Mouse (Mus musculus) forebrain, embryonic 15.5 days (tissue): ENCODE results near the gene Trub2. TPM values are rescaled to one million over a fixed set of nuclear protein-coding genes. Genes with fewer than 3 reads are reported as not detected.

Experiments
- ATAC-seq: fragments of 200-750 bp; cut with Nextera tagmentation; replicated peaks from 2 replicates; pipeline ENCODE4 v1.8.0; 2017; ENCODE audit warnings: mild to moderate bottlenecking, moderate TSS enrichment, moderate library complexity
- H3K27ac ChIP-seq: fragments of 300-500 bp; sonication (generic); replicated peaks from 2 replicates; pipeline ENCODE4 v1.5.1; 2015; ENCODE audit warnings: mild to moderate bottlenecking, inconsistent platforms
- H3K27me3 ChIP-seq: fragments of 300-500 bp; sonication (generic); 2 replicates; pipeline ENCODE4 v1.6.1; 2015; ENCODE audit warnings: inconsistent platforms
- H3K36me3 ChIP-seq: fragments of 300-500 bp; sonication (generic); 2 replicates; pipeline ENCODE4 v1.6.1; 2015; ENCODE audit warnings: mild to moderate bottlenecking, inconsistent platforms
- H3K4me1 ChIP-seq: fragments of 300-500 bp; sonication (generic); 2 replicates; pipeline ENCODE4 v1.6.1; 2015; ENCODE audit warnings: inconsistent platforms
- H3K4me2 ChIP-seq: fragments of 300-500 bp; sonication (generic); replicated peaks from 2 replicates; pipeline ENCODE4 v1.6.1; 2015; ENCODE audit warnings: mild to moderate bottlenecking, inconsistent platforms
- H3K4me3 ChIP-seq: fragments of 300-500 bp; sonication (generic); 2 replicates; pipeline ENCODE4 v1.5.1; 2015; ENCODE audit warnings: mild to moderate bottlenecking, inconsistent platforms
- H3K9ac ChIP-seq: fragments of 300-500 bp; sonication (generic); replicated peaks from 2 replicates; pipeline ENCODE4 v1.6.1; 2015; ENCODE audit warnings: mild to moderate bottlenecking, inconsistent platforms
- H3K9me3 ChIP-seq: fragments of 300-500 bp; sonication (generic); 2 replicates; pipeline ENCODE4 v1.6.1; 2016; ENCODE audit warnings: inconsistent platforms
- WGBS: fragments of 180-500 bp; shearing (Covaris S2); methylation state at CpG from one replicate; pipeline ENCODE4 v1.1.7; 2015; ENCODE audit warnings: mixed read lengths; 5-methylcytosine and 5-hydroxymethylcytosine counted together
- polyA plus RNA-seq: library from polyadenylated mRNA; unstranded; fragments of >200 nt; fragmentation: Nextera tagmentation; extraction: Ambion mirVana; gene quantifications from 2 replicates; pipeline ENCODE4 v1.2.1, GENCODE M21; 2015

Trub2 gene
- polyA plus RNA-seq, 1 experiment from 2014 or later, result 40.6 TPM

- no peak overlapping the region for H3K9ac ChIP-seq
- H3K36me3 ChIP-seq, result peaks cover 6% of the 10 kb centered on the region; the same call in 1 of the 2 replicates
- H3K9me3 ChIP-seq, result no peaks in the 10 kb centered on the region
- no peaks in the 10 kb centered on the region for H3K27me3 ChIP-seq
- ATAC-seq, result no peak
- H3K4me2 ChIP-seq, result no peak overlapping the region
- 73% methylated on average over 9 of the region's 9 CpGs for WGBS
- no peak overlapping the region for H3K4me3 ChIP-seq
- H3K27ac ChIP-seq, result no peak overlapping the region
- no peaks in the 10 kb centered on the region for H3K4me1 ChIP-seq
These were observed 19.4 kb downstream of the Trub2 start for GRCm38 (mm10) chr2:29768901-29769300.

DNA sequence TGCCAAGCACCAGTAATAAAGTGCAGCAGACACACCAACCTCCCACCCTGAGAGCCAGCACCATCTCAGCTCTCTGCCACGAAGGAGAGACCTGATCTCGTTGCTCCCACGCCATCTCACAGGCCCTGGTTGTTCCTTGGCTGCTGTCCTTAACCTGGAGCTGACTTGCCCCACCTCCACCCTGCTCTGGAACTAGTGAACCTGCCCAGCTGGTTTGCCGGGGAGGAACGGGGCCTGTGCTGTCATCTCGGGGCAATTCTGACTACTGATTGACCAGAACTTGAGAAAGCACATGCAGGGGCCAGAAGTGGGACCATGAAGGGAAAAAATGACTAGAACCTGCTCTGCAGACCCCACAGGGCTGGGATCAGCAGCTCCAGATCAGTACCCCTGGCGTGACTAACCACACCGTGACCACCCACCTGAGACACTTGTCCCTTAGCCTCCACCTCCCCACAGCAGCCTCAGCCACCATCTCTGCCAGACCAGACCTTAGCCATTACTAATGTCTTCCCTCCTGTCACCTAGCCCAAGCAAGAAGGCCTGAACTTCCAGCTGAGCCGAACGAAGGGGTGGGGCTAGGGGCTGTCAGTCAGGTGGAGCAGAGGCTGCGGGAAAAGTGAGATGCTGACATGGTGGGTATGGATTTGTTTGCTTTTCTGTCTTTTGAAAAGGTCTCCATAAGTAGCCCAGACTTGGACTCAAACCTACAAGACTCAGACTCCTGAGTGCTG is 20.2 kb downstream of the Trub2 start:
- peaks cover 5% of the 10 kb centered on the region; the same call in 1 of the 2 replicates for H3K36me3 ChIP-seq
- WGBS, result 78% methylated on average over 11 of the region's 11 CpGs
- H3K9me3 ChIP-seq, result no peaks in the 10 kb centered on the region
- ATAC-seq, result no peak
- H3K4me3 ChIP-seq, result no peak overlapping the region
- no peaks in the 10 kb centered on the region for H3K27me3 ChIP-seq
- H3K4me1 ChIP-seq, result no peaks in the 10 kb centered on the region
- H3K27ac ChIP-seq, result no peak overlapping the region
- no peak overlapping the region for H3K9ac ChIP-seq
- H3K4me2 ChIP-seq, result no peak overlapping the region

DNA sequence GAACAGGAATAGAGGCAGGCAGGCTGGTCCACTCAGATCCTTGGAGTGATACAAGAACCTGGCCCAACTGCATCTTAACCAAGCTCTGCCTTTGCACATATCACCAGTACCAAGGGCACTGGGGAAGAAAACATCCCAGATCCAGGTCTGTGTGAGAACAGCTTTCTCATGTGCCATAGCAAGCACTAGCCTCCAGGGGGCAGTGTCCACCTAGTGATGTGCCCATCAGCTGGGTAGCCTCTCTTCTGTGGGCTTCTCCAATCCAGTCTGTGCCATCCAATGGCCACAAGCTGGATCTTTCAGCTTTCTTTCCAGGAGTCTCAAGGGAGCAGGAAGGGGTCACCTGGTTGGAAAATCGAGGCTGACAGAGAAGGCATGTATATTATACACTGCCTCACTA is 23.5 kb downstream of the Trub2 start:
- Histone ChIP-seq H3K9ac (no peak overlapping the region), H3K4me3 (no peak overlapping the region), H3K4me2 (no peak overlapping the region), H3K27me3 (no peaks in the 10 kb centered on the region), H3K4me1 (no peaks in the 10 kb centered on the region), H3K9me3 (no peaks in the 10 kb centered on the region), H3K36me3 (no peaks in the 10 kb centered on the region), H3K27ac (no peak overlapping the region)
- 0 out of 2 replicates have a peak, but pooled peaks have one; percentile 48 for ATAC-seq
- WGBS, result 4% methylated on average over 1 of the region's 1 CpGs

DNA sequence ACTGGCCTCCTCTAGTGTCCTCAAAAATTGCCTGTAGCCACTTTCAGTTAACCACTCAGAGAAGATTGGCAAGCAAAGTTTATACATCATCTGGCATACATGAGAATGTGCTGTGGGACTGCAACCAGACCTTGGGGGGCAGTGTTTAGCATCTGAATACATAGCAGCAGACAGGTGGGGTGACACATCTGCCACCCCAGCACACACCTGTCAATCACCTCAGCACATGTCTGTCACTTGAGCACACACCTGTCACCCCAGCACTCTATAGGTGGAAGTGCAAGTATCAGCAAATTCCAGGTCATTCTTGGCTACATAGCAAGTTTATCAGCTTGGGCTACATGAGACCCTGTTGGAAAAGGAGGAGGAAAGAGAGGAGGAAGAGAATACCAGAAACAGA is 32.6 kb downstream of the Trub2 start:
- ATAC-seq, result no peak
- Histone ChIP-seq H3K4me1 (no peaks in the 10 kb centered on the region), H3K36me3 (no peaks in the 10 kb centered on the region), H3K27ac (no peak overlapping the region), H3K4me3 (no peak overlapping the region), H3K4me2 (no peak overlapping the region), H3K9me3 (peaks cover 3% of the 10 kb centered on the region; the same call in 1 of the 2 replicates), H3K27me3 (peaks cover 25% of the 10 kb centered on the region), H3K9ac (no peak overlapping the region)

DNA sequence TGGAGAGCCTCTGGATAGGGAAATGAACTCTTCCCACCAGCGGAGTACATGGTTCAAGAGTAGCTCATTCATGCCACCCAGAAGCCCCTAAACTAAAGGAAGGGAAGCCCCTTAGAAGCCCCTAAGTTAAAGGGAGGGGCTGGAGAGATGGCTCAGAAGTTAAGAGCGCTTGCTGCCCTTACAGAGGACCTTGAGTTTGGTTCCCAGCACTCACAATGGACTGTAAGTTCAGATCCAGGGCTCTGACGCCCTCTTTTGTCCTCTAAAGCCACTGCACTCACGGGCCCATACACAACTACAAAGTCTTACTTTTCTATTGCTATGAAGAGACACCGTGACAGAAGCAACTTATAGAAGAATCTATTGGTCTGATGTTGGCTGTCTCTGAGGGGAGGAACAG is 35.9 kb downstream of the Trub2 start:
- no peak overlapping the region for H3K27ac ChIP-seq
- no peak for ATAC-seq
- no peak overlapping the region for H3K9ac ChIP-seq
- H3K4me1 ChIP-seq, result peaks cover 1% of the 10 kb centered on the region
- H3K4me2 ChIP-seq, result no peak overlapping the region
- H3K27me3 ChIP-seq, result peaks cover 47% of the 10 kb centered on the region
- H3K9me3 ChIP-seq, result peaks cover 3% of the 10 kb centered on the region; the same call in 1 of the 2 replicates
- no peak overlapping the region for H3K4me3 ChIP-seq
- no peaks in the 10 kb centered on the region for H3K36me3 ChIP-seq
- 84% methylated on average over 5 of the region's 5 CpGs for WGBS

DNA sequence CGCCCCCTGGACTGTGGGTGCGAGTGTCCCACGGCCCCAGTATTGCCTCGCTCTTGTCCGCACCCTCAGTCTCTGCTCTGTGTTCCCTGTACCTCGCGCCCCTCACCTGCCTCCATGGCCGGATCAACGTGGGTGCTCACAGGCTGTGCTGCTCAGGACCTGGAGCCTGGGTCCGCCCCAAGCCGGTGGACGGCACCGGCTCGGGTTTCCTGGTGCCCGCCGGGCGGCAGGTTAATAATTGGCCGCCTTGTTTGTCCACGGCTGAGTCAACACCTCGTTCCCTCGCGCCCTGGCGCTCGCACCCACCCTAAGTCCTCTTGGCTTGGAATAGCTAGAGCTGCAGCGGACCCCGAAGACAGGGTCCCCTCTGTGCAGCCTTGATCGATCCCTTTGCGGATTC is 36.8 kb downstream of the Trub2 start, which contains the start of gene Gm13420:
Gm13420 (minus strand) TSS at position 189 of the 400 bp plus-strand sequence.
- H3K9ac ChIP-seq, result no peak within 1 kb of the TSS
- peaks cover 3% of the 10 kb centered on the region; the same call in 1 of the 2 replicates for H3K9me3 ChIP-seq
- H3K27ac ChIP-seq, result no peak within 1 kb of the TSS
- ATAC-seq, result no peak
- H3K4me2 ChIP-seq, result no peak within 1 kb of the TSS
- H3K36me3 ChIP-seq, result no peaks in the 10 kb centered on the region
- WGBS, result 6% methylated on average over 28 of the region's 28 CpGs
- no peak within 1 kb of the TSS for H3K4me3 ChIP-seq
- H3K4me1 ChIP-seq, result peaks cover 5% of the 10 kb centered on the region
- peaks cover 52% of the 10 kb centered on the region for H3K27me3 ChIP-seq

GRCm38 (mm10) chr2:29748499-29748898 is 39.8 kb downstream of the Trub2 start:
- Histone ChIP-seq H3K4me3 (no peak overlapping the region), H3K27me3 (peaks cover 56% of the 10 kb centered on the region), H3K4me1 (peaks cover 5% of the 10 kb centered on the region), H3K4me2 (no peak overlapping the region), H3K27ac (no peak overlapping the region), H3K9ac (no peak overlapping the region), H3K36me3 (no peaks in the 10 kb centered on the region), H3K9me3 (peaks cover 3% of the 10 kb centered on the region; the same call in 1 of the 2 replicates)
- WGBS, result 84% methylated on average over 4 of the region's 4 CpGs
- no peak for ATAC-seq

- peaks cover 52% of the 10 kb centered on the region for H3K27me3 ChIP-seq
These were observed 40.5 kb downstream of the Trub2 start for GRCm38 (mm10) chr2:29747852-29748251.

GRCm38 (mm10) chr2:29747188-29747782 is 41.0 kb downstream of the Trub2 start:
- Histone ChIP-seq H3K36me3 (no peaks in the 10 kb centered on the region), H3K4me3 (peak overlapping the region; percentile 34), H3K27ac (no peak overlapping the region), H3K4me2 (peak overlapping the region; percentile 52), H3K9ac (peak overlapping the region; percentile 36), H3K4me1 (peaks cover 5% of the 10 kb centered on the region), H3K27me3 (peaks cover 47% of the 10 kb centered on the region), H3K9me3 (peaks cover under 1% of the 10 kb centered on the region; the same call in 1 of the 2 replicates)
- ATAC-seq, result no peak
- 2% methylated on average over 50 of the region's 50 CpGs for WGBS

More at GRCm38 (mm10) chr2:29747852-29748251, 40.5 kb downstream of the Trub2 start:
- Histone ChIP-seq H3K36me3 (no peaks in the 10 kb centered on the region), H3K4me1 (peaks cover 5% of the 10 kb centered on the region), H3K4me2 (no peak overlapping the region), H3K9ac (no peak overlapping the region), H3K4me3 (no peak overlapping the region), H3K27ac (no peak overlapping the region), H3K9me3 (peaks cover 3% of the 10 kb centered on the region; the same call in 1 of the 2 replicates)
- WGBS, result 51% methylated on average over 5 of the region's 5 CpGs
- no peak for ATAC-seq

GRCm38 (mm10) chr2:29744256-29744655 is 44.0 kb downstream of the Trub2 start:
- Histone ChIP-seq H3K36me3 (peaks cover 7% of the 10 kb centered on the region; the same call in 1 of the 2 replicates), H3K4me3 (no peak overlapping the region), H3K4me2 (no peak overlapping the region), H3K27ac (no peak overlapping the region), H3K27me3 (peaks cover 23% of the 10 kb centered on the region), H3K9me3 (no peaks in the 10 kb centered on the region), H3K9ac (no peak overlapping the region), H3K4me1 (peaks cover 5% of the 10 kb centered on the region)
- no peak for ATAC-seq
- 93% methylated on average over 6 of the region's 6 CpGs for WGBS

DNA sequence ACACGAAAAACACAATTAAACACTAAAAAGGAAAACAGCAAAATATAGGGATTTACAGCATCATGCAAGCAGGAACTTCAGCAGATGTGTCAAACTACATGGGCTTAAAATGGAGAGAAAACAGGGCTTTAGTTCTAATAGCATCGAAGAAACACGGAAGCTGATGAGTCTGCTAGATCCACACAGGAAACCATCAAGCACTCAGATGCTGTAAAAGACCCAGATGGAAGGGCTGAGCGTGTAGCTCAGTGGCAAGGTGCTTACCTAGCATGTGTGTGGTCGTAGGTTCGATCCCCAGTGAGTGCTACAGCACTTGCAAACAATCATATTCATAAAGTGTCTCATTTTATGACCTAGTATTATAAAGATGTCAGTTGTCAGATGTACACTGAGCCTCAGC is 47.1 kb downstream of the Trub2 start:
- H3K4me1 ChIP-seq, result no peaks in the 10 kb centered on the region
- peaks cover 3% of the 10 kb centered on the region for H3K27me3 ChIP-seq
- WGBS, result 92% methylated on average over 6 of the region's 6 CpGs
- no peaks in the 10 kb centered on the region for H3K9me3 ChIP-seq
- H3K27ac ChIP-seq, result no peak overlapping the region
- H3K4me3 ChIP-seq, result no peak overlapping the region
- H3K4me2 ChIP-seq, result no peak overlapping the region
- no peak for ATAC-seq
- peaks cover 31% of the 10 kb centered on the region for H3K36me3 ChIP-seq
- H3K9ac ChIP-seq, result no peak overlapping the region

DNA sequence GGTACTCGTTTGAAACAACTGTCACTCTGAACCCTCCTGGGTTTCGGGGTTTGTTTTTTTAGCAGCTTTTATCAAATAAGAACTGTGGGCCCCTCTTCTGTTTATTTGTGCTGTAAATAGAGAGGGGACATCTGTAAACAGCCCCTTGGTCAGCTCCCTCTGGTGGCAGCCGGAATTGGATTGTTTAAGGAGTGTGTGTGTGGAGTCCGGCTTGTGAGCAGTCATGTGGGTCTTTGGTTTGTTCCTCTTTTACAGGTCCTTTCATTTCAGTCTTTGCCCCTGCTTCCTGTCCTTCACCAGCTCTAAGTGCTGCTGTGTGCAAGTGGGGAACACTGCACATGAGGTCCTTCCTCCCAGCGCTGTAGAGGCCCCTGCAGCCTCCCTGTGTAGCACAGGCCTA is 48.9 kb downstream of the Trub2 start:
- Histone ChIP-seq H3K4me3 (no peak overlapping the region), H3K9me3 (no peaks in the 10 kb centered on the region), H3K9ac (no peak overlapping the region), H3K36me3 (peaks cover 46% of the 10 kb centered on the region), H3K4me2 (no peak overlapping the region), H3K4me1 (no peaks in the 10 kb centered on the region), H3K27me3 (no peaks in the 10 kb centered on the region), H3K27ac (no peak overlapping the region)
- no peak for ATAC-seq
- 74% methylated on average over 5 of the region's 5 CpGs for WGBS
